Mouse (Mus musculus) lung, embryonic 15.5 days (tissue): ENCODE results near the gene Galp. TPM values are rescaled to one million over a fixed set of nuclear protein-coding genes. Genes with fewer than 3 reads are reported as not detected.
"Not testable (repeated sequence)": the region's sequence is repeated elsewhere in the genome, so short reads cannot be mapped to it uniquely, and the experiment has no call there.

Source experiments
- ATAC-seq: fragments of 200-750 bp; cut with Nextera tagmentation; 2 replicates; pipeline ENCODE4 v1.8.0; 2017; ENCODE audit warnings: moderate number of reproducible peaks, borderline replicate concordance; ENCODE audit not compliant: low FRiP score, low TSS enrichment; ENCODE audit errors: extremely low read depth
- H3K27ac ChIP-seq: fragments of 300-500 bp; sonication (generic); 2 replicates; pipeline ENCODE4 v1.5.1; 2015; ENCODE audit warnings: moderate library complexity, mild to moderate bottlenecking, inconsistent platforms
- H3K27me3 ChIP-seq: fragments of 300-500 bp; sonication (generic); 2 replicates; pipeline ENCODE4 v1.6.1; 2015; ENCODE audit warnings: inconsistent platforms
- H3K36me3 ChIP-seq: fragments of 300-500 bp; sonication (generic); 2 replicates; pipeline ENCODE4 v1.6.1; 2015; ENCODE audit warnings: inconsistent platforms
- H3K4me1 ChIP-seq: fragments of 300-500 bp; sonication (generic); 2 replicates; pipeline ENCODE4 v1.6.1; 2015; ENCODE audit warnings: inconsistent platforms
- H3K4me2 ChIP-seq: fragments of 300-500 bp; sonication (generic); 2 replicates; pipeline ENCODE4 v1.6.1; 2015; ENCODE audit warnings: inconsistent platforms, mild to moderate bottlenecking, moderate library complexity
- H3K4me3 ChIP-seq: fragments of 300-500 bp; sonication (generic); 2 replicates; pipeline ENCODE4 v1.5.1; 2015; ENCODE audit warnings: mild to moderate bottlenecking, inconsistent platforms
- H3K9ac ChIP-seq: fragments of 300-500 bp; sonication (generic); 2 replicates; pipeline ENCODE4 v1.6.1; 2015; ENCODE audit warnings: inconsistent platforms
- H3K9me3 ChIP-seq: fragments of 300-500 bp; sonication (generic); 2 replicates; pipeline ENCODE4 v1.6.1; 2016; ENCODE audit warnings: inconsistent platforms
- WGBS: fragments of 180-500 bp; shearing (Covaris S2); methylation state at CpG from one replicate; pipeline ENCODE4 v1.1.7; 2015; 5-methylcytosine and 5-hydroxymethylcytosine counted together
- polyA plus RNA-seq: library from polyadenylated mRNA; unstranded; fragments of >200 nt; fragmentation: Nextera tagmentation; extraction: Ambion mirVana; gene quantifications from 2 replicates; pipeline ENCODE4 v1.2.1, GENCODE M21; 2015

The Galp gene
- polyA plus RNA-seq, 1 experiment from 2014 or later: not detected

DNA sequence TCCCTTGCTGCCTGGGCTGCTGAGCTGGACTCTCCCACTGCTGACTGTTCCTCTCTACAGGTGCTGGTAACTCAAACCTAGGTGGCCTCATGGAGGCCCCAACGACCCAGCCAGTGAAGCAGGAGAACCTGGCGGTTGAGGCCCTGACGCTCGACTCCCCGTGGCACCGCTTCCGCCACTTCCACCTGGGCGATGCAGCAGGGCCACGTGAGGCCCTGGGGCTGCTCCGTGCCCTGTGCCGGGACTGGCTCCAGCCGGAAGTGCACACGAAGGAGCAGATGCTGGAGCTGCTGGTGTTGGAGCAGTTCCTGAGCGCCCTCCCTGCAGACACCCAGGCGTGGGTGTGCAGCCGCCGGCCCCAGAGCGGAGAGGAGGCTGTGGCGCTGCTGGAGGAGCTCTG lies 13.1 kb upstream of the Galp start:
- ATAC-seq: peak; percentile 29; the same call in 1 of the 2 replicates
- H3K36me3 ChIP-seq: peaks cover 49% of the 10 kb centered on the region
- H3K4me2 ChIP-seq: no peak overlapping the region
- no peak overlapping the region for H3K4me3 ChIP-seq
- 91% methylated on average over 19 of the region's 19 CpGs for WGBS
- no peaks in the 10 kb centered on the region for H3K9me3 ChIP-seq
- no peaks in the 10 kb centered on the region for H3K4me1 ChIP-seq
- no peak overlapping the region for H3K27ac ChIP-seq
- no peaks in the 10 kb centered on the region for H3K27me3 ChIP-seq
- H3K9ac ChIP-seq: no peak overlapping the region

DNA sequence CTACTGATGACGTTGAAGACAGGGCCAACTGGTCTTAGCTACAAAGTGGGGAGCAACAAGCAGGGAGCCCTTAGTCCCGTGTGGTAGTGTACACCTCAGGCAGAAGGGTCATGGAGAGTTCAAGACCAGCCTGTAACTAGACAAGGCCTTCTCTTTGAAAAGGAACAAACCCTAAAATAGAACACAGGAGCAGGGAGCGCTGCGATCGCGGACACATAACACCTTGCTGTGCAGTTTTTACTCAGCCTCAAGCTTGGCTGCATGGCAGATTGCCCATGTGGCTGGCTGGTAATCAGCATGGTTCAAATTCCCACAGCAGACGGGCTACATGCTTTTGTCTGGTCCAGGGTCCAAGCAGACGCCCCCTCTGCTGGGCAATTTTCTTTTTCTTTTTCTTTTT lies 12.4 kb upstream of the Galp start:
- Histone ChIP-seq H3K27ac (no peak overlapping the region), H3K9ac (no peak overlapping the region), H3K27me3 (no peaks in the 10 kb centered on the region), H3K9me3 (no peaks in the 10 kb centered on the region), H3K36me3 (peaks cover 56% of the 10 kb centered on the region), H3K4me3 (no peak overlapping the region), H3K4me2 (no peak overlapping the region), H3K4me1 (no peaks in the 10 kb centered on the region)
- 83% methylated on average over 8 of the region's 8 CpGs for WGBS
- no peak for ATAC-seq

DNA sequence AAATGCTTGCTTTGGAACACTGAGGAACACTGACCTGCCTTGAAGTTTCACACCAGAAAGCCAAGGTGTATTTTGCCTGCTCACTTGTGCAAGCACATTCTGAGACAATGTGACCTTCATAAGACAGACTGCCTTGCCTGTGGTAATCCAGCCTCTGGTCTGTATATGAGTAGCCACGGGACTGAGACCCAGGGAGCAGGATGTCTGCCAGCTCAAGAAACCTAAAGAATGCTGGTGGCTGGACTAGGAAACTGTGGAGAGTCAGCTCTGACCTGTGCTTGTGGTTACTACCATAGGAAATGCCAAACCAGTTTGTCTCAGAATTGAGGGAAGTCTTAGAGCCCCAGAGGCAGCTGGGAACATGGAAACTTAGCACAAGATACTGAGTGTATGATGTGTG lies 11.5 kb upstream of the Galp start:
- 92% methylated on average over 1 of the region's 1 CpGs for WGBS
- Histone ChIP-seq H3K9me3 (no peaks in the 10 kb centered on the region), H3K4me2 (no peak overlapping the region), H3K4me3 (no peak overlapping the region), H3K36me3 (peaks cover 62% of the 10 kb centered on the region), H3K27ac (no peak overlapping the region), H3K9ac (no peak overlapping the region), H3K27me3 (no peaks in the 10 kb centered on the region), H3K4me1 (no peaks in the 10 kb centered on the region)
- no peak for ATAC-seq

DNA sequence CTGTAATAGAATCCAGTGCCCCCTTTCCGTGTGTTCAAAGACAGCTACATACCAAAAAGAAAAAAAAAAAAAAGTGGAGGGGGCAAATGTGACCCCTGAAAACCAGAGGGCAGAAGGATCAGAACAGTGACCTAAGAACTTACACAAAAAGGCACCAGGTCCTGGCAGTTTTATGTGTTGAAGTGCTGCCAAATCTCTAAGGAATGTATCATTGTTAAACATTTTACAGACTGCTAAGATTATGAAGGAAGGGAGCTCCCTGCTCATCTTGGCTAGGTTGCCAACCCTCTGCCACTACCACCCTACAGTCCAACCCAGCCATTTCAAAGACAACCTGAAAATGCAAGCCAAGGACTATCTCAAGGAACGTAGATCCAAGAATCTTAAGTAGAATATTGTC lies 10.7 kb upstream of the Galp start:
- H3K27ac ChIP-seq: no peak overlapping the region
- H3K9me3 ChIP-seq: no peaks in the 10 kb centered on the region
- no peak overlapping the region for H3K4me2 ChIP-seq
- 86% methylated on average over 2 of the region's 2 CpGs for WGBS
- H3K4me1 ChIP-seq: no peaks in the 10 kb centered on the region
- no peaks in the 10 kb centered on the region for H3K27me3 ChIP-seq
- H3K4me3 ChIP-seq: no peak overlapping the region
- no peak for ATAC-seq
- no peak overlapping the region for H3K9ac ChIP-seq
- H3K36me3 ChIP-seq: peaks cover 58% of the 10 kb centered on the region

DNA sequence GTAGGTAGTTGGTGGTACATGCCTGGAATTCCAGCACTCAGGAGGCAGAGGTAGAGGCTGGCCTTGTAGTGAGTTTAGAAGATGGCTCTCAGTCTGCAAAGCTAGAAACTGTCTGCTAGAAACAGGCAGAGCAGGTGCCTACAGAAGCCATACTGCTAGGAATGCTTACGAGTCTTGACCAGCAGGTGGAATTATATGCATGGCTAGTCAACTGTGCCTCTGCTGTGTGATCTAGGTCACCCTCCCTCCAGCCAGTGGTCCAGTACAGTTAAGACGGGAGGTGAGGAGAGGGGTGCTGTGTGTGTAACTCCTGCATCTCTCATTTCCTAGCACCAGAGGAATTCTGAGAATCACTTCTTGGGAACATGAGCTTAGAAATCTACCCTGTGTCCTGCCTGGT lies 10.1 kb upstream of the Galp start:
- ATAC-seq: no peak
- Histone ChIP-seq H3K4me3 (no peak overlapping the region), H3K9me3 (no peaks in the 10 kb centered on the region), H3K27ac (no peak overlapping the region), H3K27me3 (no peaks in the 10 kb centered on the region), H3K9ac (no peak overlapping the region), H3K4me1 (no peaks in the 10 kb centered on the region), H3K4me2 (no peak overlapping the region), H3K36me3 (peaks cover 58% of the 10 kb centered on the region)
- 80% methylated on average over 2 of the region's 2 CpGs for WGBS

DNA sequence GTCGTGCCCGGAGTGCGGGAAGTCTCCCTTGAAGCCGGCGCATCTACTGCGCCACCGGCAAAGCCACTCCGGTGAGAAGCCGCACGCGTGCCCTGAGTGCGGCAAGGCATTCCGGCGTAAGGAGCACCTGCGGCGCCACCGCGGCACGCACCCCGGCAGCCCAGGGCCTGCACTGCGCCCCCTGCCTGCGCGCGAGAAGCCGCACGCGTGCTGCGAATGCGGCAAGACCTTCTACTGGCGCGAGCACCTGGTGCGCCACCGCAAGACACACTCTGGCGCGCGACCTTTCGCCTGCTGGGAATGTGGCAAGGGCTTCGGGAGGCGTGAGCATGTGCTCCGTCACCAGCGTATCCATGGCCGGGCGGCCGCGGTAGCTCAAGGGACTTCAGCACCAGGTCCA lies 7.3 kb upstream of the Galp start:
- Histone ChIP-seq H3K9ac (no peak overlapping the region), H3K27ac (no peak overlapping the region), H3K9me3 (no peaks in the 10 kb centered on the region), H3K4me1 (no peaks in the 10 kb centered on the region), H3K4me3 (no peak overlapping the region), H3K27me3 (no peaks in the 10 kb centered on the region), H3K4me2 (no peak overlapping the region), H3K36me3 (peaks cover 51% of the 10 kb centered on the region)
- no peak for ATAC-seq
- 53% methylated on average over 45 of the region's 45 CpGs for WGBS

DNA sequence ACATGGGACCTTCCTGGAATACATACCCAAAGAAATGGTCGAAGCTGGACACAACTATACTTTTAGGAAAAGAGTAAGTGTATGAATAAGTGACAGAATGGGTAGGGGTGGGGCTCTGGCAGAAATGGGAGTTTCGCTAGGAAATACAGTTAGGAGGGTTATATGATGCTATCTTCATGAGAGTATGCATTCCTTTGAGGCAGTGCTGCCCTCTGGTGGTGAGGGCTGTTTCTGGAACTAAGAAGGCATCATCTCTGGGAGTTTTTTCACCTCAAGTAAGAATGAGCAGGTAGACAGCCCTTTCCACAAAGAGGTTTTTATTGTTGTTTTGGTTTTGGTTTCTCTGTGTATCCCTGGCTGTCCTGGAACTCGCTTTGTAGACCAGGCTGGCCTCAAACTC lies 5.5 kb upstream of the Galp start:
- Histone ChIP-seq H3K27ac (no peak overlapping the region), H3K4me3 (no peak overlapping the region), H3K27me3 (no peaks in the 10 kb centered on the region), H3K4me1 (no peaks in the 10 kb centered on the region), H3K9me3 (no peaks in the 10 kb centered on the region), H3K9ac (no peak overlapping the region), H3K36me3 (peaks cover 35% of the 10 kb centered on the region), H3K4me2 (no peak overlapping the region)
- 32% methylated on average over 3 of the region's 3 CpGs for WGBS
- ATAC-seq: no peak

DNA sequence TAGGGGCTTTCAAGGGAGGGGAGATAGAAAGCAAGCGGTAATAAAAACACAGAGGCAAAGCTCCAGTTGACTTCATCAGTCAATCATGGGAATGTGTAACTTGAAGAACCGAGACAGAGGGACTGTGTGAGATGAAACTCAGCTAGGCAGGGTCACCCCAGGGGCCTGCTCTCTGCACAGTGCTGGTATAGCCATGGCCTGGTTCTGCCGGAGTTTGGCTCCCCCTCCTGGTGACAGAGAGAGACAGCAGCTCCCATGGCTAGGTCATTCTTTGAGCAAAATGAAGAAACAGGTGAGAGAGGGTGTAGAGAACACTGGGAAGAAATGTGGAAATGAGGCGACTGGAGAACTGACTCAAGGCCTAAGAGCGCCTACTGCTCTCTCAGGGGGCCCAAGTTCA lies 2.8 kb upstream of the Galp start:
- H3K9ac ChIP-seq: no peak overlapping the region
- H3K4me1 ChIP-seq: no peaks in the 10 kb centered on the region
- no peak overlapping the region for H3K4me3 ChIP-seq
- ATAC-seq: peak; percentile 64; the same call in 1 of the 2 replicates
- WGBS: 14% methylated on average over 5 of the region's 5 CpGs
- H3K27me3 ChIP-seq: no peaks in the 10 kb centered on the region
- H3K4me2 ChIP-seq: no peak overlapping the region
- no peak overlapping the region for H3K27ac ChIP-seq
- peaks cover 10% of the 10 kb centered on the region; the same call in 1 of the 2 replicates for H3K36me3 ChIP-seq
- no peaks in the 10 kb centered on the region for H3K9me3 ChIP-seq

DNA sequence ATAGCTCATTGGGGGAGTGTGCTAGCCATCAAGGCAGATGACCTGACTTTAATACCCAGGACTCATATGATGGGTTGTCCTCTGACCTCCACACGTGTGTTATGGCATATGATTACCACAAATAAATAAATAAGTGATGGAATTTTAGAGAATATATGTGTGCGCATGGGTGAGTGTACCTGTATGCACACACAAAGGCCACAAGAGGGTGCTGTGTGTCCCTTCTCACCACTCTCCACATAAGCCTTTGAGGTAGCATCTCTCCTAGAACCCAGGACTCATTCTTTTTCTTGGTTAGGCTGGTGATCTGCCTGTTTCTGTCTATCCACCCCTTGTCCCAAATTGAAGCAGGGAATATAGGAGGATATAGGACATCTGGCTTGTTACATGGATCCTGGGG lies 1.1 kb upstream of the Galp start:
- Histone ChIP-seq H3K4me1 (no peaks in the 10 kb centered on the region), H3K4me3 (no peak overlapping the region), H3K4me2 (no peak overlapping the region), H3K27me3 (no peaks in the 10 kb centered on the region), H3K9ac (no peak overlapping the region), H3K27ac (no peak overlapping the region), H3K36me3 (no peaks in the 10 kb centered on the region), H3K9me3 (no peaks in the 10 kb centered on the region)
- WGBS: 40% methylated on average over 2 of the region's 2 CpGs
- ATAC-seq: no peak

DNA sequence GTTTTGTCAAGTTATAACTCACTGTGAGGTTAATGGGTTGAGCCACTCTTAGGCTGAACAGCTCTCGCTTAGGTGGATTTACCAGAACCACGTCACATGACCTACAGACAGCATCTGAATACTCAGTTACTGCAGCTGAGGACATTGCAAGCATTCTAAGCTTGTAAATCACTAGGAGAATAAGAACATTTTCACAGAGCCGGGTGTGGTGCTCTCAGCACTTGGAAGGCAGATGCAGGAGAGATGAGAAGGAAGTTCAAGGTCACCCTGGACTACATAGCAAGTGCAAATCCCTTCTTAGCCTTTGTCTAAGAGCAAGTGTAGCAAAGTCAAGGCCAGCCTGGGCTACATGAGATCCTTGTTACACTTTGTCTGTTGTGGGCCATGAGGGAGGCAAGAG lies 7.3 kb downstream of the Galp start:
- H3K27ac ChIP-seq: no peak overlapping the region
- H3K4me2 ChIP-seq: no peak overlapping the region
- no peaks in the 10 kb centered on the region for H3K27me3 ChIP-seq
- H3K9me3 ChIP-seq: no peaks in the 10 kb centered on the region
- H3K36me3 ChIP-seq: no peaks in the 10 kb centered on the region
- H3K4me3 ChIP-seq: no peak overlapping the region
- H3K4me1 ChIP-seq: no peaks in the 10 kb centered on the region
- WGBS: 74% methylated on average over 3 of the region's 3 CpGs
- no peak overlapping the region for H3K9ac ChIP-seq
- no peak for ATAC-seq

DNA sequence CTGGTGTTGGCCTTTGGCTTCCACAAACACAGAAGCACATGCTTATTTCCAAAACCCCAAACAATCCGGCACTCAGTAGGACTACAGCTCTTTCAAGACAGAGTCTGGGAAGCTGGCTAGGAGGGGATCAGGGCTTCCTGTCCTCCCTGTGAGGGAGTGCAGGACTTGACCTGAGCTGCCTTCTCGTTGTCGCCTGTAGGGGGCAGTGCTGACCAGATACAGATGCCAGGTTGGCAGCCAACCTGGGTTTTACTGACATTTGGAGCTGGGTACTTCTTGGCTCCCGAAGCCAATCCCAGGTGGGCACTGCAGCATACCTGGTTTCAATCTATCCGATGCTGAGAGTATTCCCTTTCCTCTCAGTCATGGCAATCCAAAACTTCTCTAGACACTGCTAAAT lies 16.3 kb downstream of the Galp start:
- H3K4me3 ChIP-seq: no peak overlapping the region
- H3K4me1 ChIP-seq: no peaks in the 10 kb centered on the region
- no peak for ATAC-seq
- H3K9ac ChIP-seq: no peak overlapping the region
- no peaks in the 10 kb centered on the region for H3K36me3 ChIP-seq
- 47% methylated on average over 5 of the region's 5 CpGs for WGBS
- no peaks in the 10 kb centered on the region for H3K9me3 ChIP-seq
- H3K27ac ChIP-seq: no peak overlapping the region
- H3K27me3 ChIP-seq: no peaks in the 10 kb centered on the region
- no peak overlapping the region for H3K4me2 ChIP-seq

DNA sequence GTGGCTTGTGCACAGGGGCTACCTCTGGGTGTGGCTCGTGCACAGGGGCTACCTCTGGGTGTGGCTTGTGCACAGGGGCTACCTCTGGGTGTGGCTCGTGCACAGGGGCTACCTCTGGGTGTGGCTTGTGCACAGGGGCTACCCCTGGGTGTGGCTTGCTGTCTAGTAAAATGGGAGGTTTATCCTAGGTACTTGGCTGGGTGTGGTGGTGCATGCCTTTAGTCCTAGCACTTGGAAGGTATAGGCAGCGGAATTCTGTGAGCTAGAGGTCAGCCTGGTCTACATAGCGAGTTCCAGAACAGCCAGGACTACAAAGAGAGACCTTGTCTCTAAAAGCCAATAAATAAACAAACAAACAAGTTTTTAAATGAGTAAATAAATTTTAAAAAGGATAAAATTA lies 17.8 kb downstream of the Galp start:
- WGBS: 58% methylated on average over 4 of the region's 4 CpGs
- H3K9ac ChIP-seq, H3K9me3 ChIP-seq, H3K4me1 ChIP-seq, ATAC-seq, H3K27me3 ChIP-seq, H3K4me2 ChIP-seq, H3K27ac ChIP-seq, H3K4me3 ChIP-seq, H3K36me3 ChIP-seq: not testable (repeated sequence)

DNA sequence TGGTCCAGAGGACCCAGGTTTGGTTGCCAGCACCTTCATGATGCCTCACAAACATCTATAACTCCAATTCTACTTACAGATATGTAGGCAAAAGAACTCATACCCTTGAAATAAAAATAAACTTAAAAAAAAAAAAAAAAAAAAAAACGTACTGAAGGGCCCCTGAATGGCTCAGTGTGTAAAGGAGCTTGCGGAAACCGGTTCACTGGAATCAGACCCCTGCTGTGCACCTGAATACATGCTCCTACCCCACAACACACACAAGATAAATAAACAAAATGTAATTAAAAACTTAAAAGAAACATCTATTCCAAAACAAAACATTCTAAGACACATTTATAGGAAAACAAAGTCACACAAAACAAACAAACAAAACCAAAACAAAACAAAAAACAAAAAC lies 23.3 kb downstream of the Galp start:
- 74% methylated on average over 2 of the region's 3 CpGs for WGBS
- H3K4me3 ChIP-seq: no peak overlapping the region
- H3K36me3 ChIP-seq: no peaks in the 10 kb centered on the region
- no peaks in the 10 kb centered on the region for H3K4me1 ChIP-seq
- H3K4me2 ChIP-seq: no peak overlapping the region
- no peak for ATAC-seq
- H3K9ac ChIP-seq: no peak overlapping the region
- no peaks in the 10 kb centered on the region for H3K9me3 ChIP-seq
- H3K27ac ChIP-seq: no peak overlapping the region
- H3K27me3 ChIP-seq: no peaks in the 10 kb centered on the region
